Mouse (Mus musculus) heart, postnatal 4 days (tissue): ENCODE results near the gene Spsb1. TPM values are rescaled to one million over a fixed set of nuclear protein-coding genes. Genes with fewer than 3 reads are reported as not detected.
A peak's percentile ranks its signal among the peaks of the same experiment; 100 is the strongest.

Experiments
- DNase-seq: peaks from one replicate; pipeline ENCODE4 v3.0.0; 2021
- total RNA-seq, 2 experiments: library from RNA; stranded (reverse); gene quantifications; 2 replicates each; pipeline ENCODE4 v1.2.3; 2021

Gene Spsb1
- total RNA-seq, result 10 to 100 TPM; 26.2 to 26.7 TPM

GRCm38 (mm10) chr4:149954893-149955439 is at the start of gene Spsb1:
Gene Spsb1 (minus strand): TSS chr4:149955043.
- peak; percentile 99 for DNase-seq

DNA sequence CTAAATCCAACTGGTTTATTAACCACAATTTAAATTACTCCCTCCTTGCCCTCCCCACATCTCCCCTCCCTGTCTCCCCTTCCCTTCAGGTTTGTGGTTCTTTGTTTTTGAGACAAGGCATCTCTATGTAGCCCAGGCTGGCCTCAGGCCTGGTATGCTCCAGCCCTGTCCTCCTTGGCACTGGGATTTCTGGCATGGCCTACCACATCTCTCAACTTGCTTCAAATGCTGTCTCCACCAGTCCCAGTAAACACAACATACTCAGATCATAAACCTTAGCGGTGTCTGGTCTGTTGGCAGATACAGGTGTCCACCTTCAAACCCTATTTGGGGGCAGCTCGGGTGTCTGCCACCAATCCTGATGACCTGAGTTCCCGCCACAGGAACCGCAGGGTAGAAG is 48.8 kb upstream of the Spsb1 start:
- peak; percentile 7 for DNase-seq

- peak; percentile 30 for DNase-seq
Observed at GRCm38 (mm10) chr4:150003021-150003580, 48.3 kb upstream of the Spsb1 start.

- peak; percentile 36 for DNase-seq
Observed at GRCm38 (mm10) chr4:150002021-150002528, 47.2 kb upstream of the Spsb1 start.

DNA sequence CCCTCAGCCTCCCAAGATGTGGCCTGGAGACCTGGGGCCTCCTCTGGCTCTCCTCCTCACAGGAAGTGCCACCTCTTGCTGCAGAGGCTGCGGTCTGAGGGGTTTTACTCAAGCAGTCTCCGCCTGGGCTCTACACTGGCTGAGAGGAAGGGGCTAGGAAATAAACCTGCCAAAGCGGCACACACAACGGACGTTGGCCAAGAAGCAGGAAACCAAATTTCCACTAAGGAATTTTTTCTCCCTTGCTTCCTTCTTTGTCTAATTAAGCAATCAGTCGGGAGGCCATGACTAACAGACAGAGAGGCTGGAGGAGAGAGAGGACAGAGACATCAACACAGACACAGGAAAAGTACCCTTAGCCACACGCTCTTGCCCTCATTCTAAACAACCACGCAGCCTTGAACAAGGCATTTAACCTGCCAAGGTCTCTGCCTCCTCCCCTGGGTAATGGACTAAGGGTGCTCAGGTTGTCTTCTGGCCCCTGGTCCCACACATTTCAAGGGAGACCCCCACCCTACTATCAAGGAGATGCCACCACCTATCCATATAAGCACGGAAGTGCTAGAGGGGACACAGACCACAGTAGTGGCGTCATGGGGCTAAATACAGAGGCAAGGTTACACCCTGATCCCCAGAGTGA is 46.5 kb upstream of the Spsb1 start:
- DNase-seq, result peak; percentile 10

- peak; percentile 41 for DNase-seq
Observed at GRCm38 (mm10) chr4:149999931-150000555, 45.2 kb upstream of the Spsb1 start.

DNA sequence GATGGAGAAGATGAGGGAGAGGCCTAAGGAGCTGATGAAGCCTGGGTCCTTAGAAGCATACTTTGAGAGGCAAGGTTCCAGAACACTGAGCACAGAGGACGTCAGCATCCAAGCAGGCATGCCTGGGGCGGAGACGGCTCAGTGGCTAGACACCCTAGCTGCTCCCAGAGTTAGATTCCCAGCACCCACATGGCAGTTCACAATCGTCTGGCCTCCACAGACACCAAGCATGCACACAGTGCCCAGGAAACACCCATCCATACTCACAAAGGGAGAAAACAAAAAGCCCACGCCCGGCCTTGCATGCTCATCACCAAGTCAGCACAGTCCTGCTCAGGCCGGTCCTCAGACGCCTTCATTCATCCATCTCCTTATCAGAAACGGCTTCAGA is 44.7 kb upstream of the Spsb1 start:
- peak; percentile 5 for DNase-seq

GRCm38 (mm10) chr4:149998786-149999509 is 44.1 kb upstream of the Spsb1 start:
- DNase-seq, result peak; percentile 50

- no peak for DNase-seq
Observed at GRCm38 (mm10) chr4:149997999-149998398, 43.2 kb upstream of the Spsb1 start.

DNA sequence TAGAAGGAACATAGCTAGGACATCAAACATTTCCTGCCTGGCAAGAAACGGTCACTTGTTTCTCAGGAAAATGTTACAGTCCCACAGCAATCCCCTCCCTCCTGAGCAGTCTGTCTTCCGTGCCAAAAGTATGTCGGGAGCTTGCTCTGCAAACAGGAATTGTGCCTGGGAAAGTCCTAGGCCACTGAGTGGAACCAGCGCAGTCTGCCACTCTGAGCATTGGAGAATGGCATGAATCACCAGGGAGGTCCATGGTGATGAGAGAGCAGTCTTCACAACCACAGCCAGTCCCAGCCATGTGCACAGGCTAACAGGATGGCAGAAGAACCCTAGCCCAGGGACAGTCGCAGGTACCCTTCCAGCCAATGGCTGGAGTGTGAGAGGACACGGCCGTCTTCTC is 41.6 kb upstream of the Spsb1 start:
- DNase-seq, result peak; percentile 8

DNA sequence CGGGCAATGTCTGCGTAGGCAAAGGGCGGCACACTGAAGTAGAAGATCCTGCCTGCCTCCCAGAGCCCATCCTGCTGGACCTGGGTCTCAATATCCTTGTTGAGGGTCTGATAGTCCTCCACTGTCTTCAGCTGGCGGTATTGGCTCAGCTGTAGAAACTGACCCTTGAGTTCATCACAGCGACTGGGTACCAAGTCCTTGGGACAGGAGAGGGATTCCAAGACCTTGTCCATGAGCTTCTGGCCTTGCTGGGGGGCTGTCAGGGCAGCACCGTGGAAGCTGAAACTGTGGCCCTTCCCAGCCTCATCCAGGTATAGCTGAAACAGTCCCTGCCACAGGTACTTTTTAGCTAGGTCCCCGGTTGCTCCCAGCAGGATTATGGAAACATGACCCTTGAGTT is 41.1 kb upstream of the Spsb1 start:
- DNase-seq, result no peak

DNA sequence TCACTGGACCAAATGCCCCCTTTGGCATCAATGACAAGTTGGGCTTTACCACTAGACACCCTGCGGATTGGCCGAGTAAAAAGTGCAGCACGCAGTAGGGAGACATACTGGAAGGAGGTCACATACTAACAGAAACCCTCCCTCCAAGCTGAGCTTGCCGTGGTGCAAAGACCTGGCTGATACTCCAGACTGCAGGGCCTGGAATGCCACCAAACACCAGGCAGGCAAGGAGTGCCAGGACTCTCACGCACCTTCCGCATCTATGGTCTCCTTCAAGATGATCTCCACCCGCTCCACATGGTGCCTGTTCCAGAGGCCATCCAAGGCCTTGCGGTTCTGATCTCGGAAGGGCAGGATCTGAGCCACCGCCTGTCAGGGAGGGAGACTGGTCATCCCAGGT is 39.4 kb upstream of the Spsb1 start:
- DNase-seq, result peak; percentile 6

- no peak for DNase-seq
Observed at GRCm38 (mm10) chr4:149992670-149993032, 37.8 kb upstream of the Spsb1 start.

- DNase-seq, result no peak
Observed at GRCm38 (mm10) chr4:149991755-149992669, 37.2 kb upstream of the Spsb1 start.

GRCm38 (mm10) chr4:149990954-149991633 is 36.3 kb upstream of the Spsb1 start:
- peak; percentile 4 for DNase-seq

- DNase-seq, result peak; percentile 45
Observed at GRCm38 (mm10) chr4:149990212-149990953, 35.5 kb upstream of the Spsb1 start.

GRCm38 (mm10) chr4:149988931-149989556 is 34.2 kb upstream of the Spsb1 start:
- peak; percentile 89 for DNase-seq

DNA sequence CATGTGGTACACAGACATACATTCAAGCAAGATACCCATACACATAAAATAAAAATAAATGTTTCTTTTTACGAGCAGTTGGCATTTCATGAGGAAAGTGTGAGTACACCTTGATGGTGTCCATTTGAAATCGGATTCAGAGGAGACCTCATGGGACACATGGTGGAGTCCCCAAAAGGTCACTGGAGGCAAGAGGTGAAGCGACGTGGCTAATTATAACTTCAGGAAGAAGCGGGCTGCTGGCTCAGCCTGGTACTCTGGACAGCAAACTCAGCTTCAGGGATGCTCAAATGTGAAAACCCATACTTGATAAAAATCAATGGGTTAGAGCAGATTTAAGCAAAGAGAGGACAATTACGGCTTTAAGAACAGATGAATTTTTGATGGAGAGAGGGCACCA is 33.5 kb upstream of the Spsb1 start:
- peak; percentile 13 for DNase-seq

- no peak for DNase-seq
Observed at GRCm38 (mm10) chr4:149986671-149987417, 32.0 kb upstream of the Spsb1 start.
